Mouse (Mus musculus) kidney, adult 2 months (tissue): ENCODE measurements around the gene Zfp646. TPM values are rescaled to one million over a fixed set of nuclear protein-coding genes. Genes with fewer than 3 reads are reported as not detected.

Source experiments
- DNase-seq: peaks from one replicate; pipeline ENCODE4 v3.0.0; 2021
- H3K27ac ChIP-seq: fragments of 200-500 bp; 2 replicates; pipeline ENCODE4 v1.5.1; 2012; ENCODE audit warnings: low read depth, low read length, control low read depth, inconsistent platforms; ENCODE audit not compliant: insufficient read depth
- H3K27me3 ChIP-seq: fragments of 200-500 bp; replicated peaks from 2 replicates; pipeline ENCODE4 v1.6.1; 2012; ENCODE audit warnings: mild to moderate bottlenecking, moderate library complexity, low read length, inconsistent platforms; ENCODE audit not compliant: control insufficient read depth, insufficient read depth
- H3K36me3 ChIP-seq: fragments of 200-500 bp; 2 replicates; pipeline ENCODE4 v1.6.1; 2012; ENCODE audit warnings: mild to moderate bottlenecking, moderate library complexity, low read length, inconsistent platforms; ENCODE audit not compliant: control insufficient read depth, insufficient read depth
- H3K4me1 ChIP-seq: fragments of 200-500 bp; 2 replicates; pipeline ENCODE4 v1.6.1; 2011; ENCODE audit warnings: low read length; ENCODE audit not compliant: control insufficient read depth, insufficient read depth
- H3K4me3 ChIP-seq: fragments of 200-500 bp; 2 replicates; pipeline ENCODE4 v1.5.1; 2011; ENCODE audit warnings: mild to moderate bottlenecking, low read depth, low read length, control low read depth; ENCODE audit not compliant: insufficient read depth
- CTCF ChIP-seq: fragments of 200-500 bp; conservative IDR thresholded peaks from 2 replicates; pipeline ENCODE4 v1.5.1; 2011; ENCODE audit warnings: low read depth, mild to moderate bottlenecking, control low read depth, low read length, moderate library complexity, mixed read lengths; ENCODE audit not compliant: insufficient read depth, insufficient read length
- POLR2A ChIP-seq: fragments of 200-500 bp; IDR thresholded peaks from one replicate; pipeline ENCODE4 v1.6.1; 2011; ENCODE audit warnings: low read depth, low read length, control low read depth
- WGBS: fragments of 180-500 bp; shearing (Covaris S2); methylation state at CpG from one replicate; pipeline ENCODE4 v1.1.7; 2018; 5-methylcytosine and 5-hydroxymethylcytosine counted together
- polyA plus RNA-seq: library from polyadenylated mRNA; depleted of rRNA; stranded (reverse); fragments of >200 nt; gene quantifications from 2 replicates; pipeline ENCODE4 v1.2.3, GENCODE M21; 2012; rRNA removed

Gene Zfp646
- polyA plus RNA-seq, 1 experiment = 11.9 TPM

GRCm38 (mm10) chr7:127932273-127933031 is 56.4 kb downstream of the Zfp646 start:
- H3K4me1 ChIP-seq = peaks cover 43% of the 10 kb centered on the region
- H3K4me3 ChIP-seq = no peak overlapping the region
- no peak for TF ChIP-seq POLR2A
- no peak for TF ChIP-seq CTCF
- no peaks in the 10 kb centered on the region for H3K27me3 ChIP-seq
- H3K36me3 ChIP-seq = no peaks in the 10 kb centered on the region; the same call in 1 of the 2 replicates
- 24% methylated on average over 13 of the region's 13 CpGs for WGBS
- DNase-seq = peak; percentile 70
- H3K27ac ChIP-seq = peak overlapping the region; percentile 58

- no peaks in the 10 kb centered on the region for H3K27me3 ChIP-seq
- H3K4me1 ChIP-seq = peaks cover 42% of the 10 kb centered on the region
- H3K27ac ChIP-seq = no peak overlapping the region
- TF ChIP-seq CTCF = no peak
- TF ChIP-seq POLR2A = no peak
- no peak for DNase-seq
- H3K4me3 ChIP-seq = no peak overlapping the region
- no peaks in the 10 kb centered on the region for H3K36me3 ChIP-seq
- WGBS = 77% methylated on average over 5 of the region's 5 CpGs
Observed at GRCm38 (mm10) chr7:127934075-127934474, 58.1 kb downstream of the Zfp646 start.

- peak; percentile 20 for TF ChIP-seq POLR2A
- peak; percentile 89 for TF ChIP-seq CTCF
- no peaks in the 10 kb centered on the region for H3K27me3 ChIP-seq
- peak; percentile 98 for DNase-seq
- H3K4me1 ChIP-seq = peaks cover 41% of the 10 kb centered on the region
- no peaks in the 10 kb centered on the region for H3K36me3 ChIP-seq
- 0 out of 2 replicates have a peak overlapping the region, but pooled peaks have one; percentile 6 for H3K27ac ChIP-seq
- peak overlapping the region; percentile 75 for H3K4me3 ChIP-seq
- 6% methylated on average over 32 of the region's 32 CpGs for WGBS
Observed at GRCm38 (mm10) chr7:127935028-127935722, 59.2 kb downstream of the Zfp646 start.

Other genes with a start within 250 kb of the Zfp646 start
- gene Bcl7c, start 167.3 kb upstream of the Zfp646 start, polyA plus RNA-seq = 24.5 and 25.9 TPM in 2 replicates
- gene Ctf1, start 163.5 kb upstream of the Zfp646 start, polyA plus RNA-seq = 19.4 and 20.6 TPM in 2 replicates
- gene Ctf2, start 144.1 kb upstream of the Zfp646 start, polyA plus RNA-seq = not detected in 2 replicates
- gene Fbxl19, start 131.7 kb upstream of the Zfp646 start, polyA plus RNA-seq = 14.6 and 20.8 TPM in 2 replicates
- 28.2 and 34.6 TPM in 2 replicates for gene Orai3, start 106.4 kb upstream of the Zfp646 start, polyA plus RNA-seq
- gene Setd1a, start 99.6 kb upstream of the Zfp646 start, polyA plus RNA-seq = 8.8 and 10.9 TPM in 2 replicates
- not detected in 2 replicates for gene Gm49388, start 90.6 kb upstream of the Zfp646 start, polyA plus RNA-seq
- gene Hsd3b7, start 75.6 kb upstream of the Zfp646 start, polyA plus RNA-seq = 45.0 and 49.3 TPM in 2 replicates
- gene Stx4a, start 51.9 kb upstream of the Zfp646 start, polyA plus RNA-seq = 60.7 and 66.5 TPM in 2 replicates
- gene Stx1b, start 51.7 kb upstream of the Zfp646 start, polyA plus RNA-seq = 2.3 and 2.4 TPM in 2 replicates
- gene Zfp668, start 607 bp downstream of the Zfp646 start, polyA plus RNA-seq = 4.2 and 4.3 TPM in 2 replicates
- 5.1 and 7.5 TPM in 2 replicates for gene Prss53, start 14.7 kb downstream of the Zfp646 start, polyA plus RNA-seq
- gene Gm21974, start 19.2 kb downstream of the Zfp646 start, polyA plus RNA-seq = not detected in 2 replicates
- 289 and 293 TPM in 2 replicates for gene Vkorc1, start 19.4 kb downstream of the Zfp646 start, polyA plus RNA-seq
- 148 and 163 TPM in 2 replicates for gene Bckdk, start 27.9 kb downstream of the Zfp646 start, polyA plus RNA-seq
- gene Kat8, start 36.3 kb downstream of the Zfp646 start, polyA plus RNA-seq = 11.8 and 12.2 TPM in 2 replicates
- 745 and 858 TPM in 2 replicates for gene Prss8, start 53.9 kb downstream of the Zfp646 start, polyA plus RNA-seq
- 21.9 and 28.4 TPM in 2 replicates for gene Prss36, start 70.5 kb downstream of the Zfp646 start, polyA plus RNA-seq
- gene Fus, start 91.2 kb downstream of the Zfp646 start, polyA plus RNA-seq = 183 and 196 TPM in 2 replicates
- 52.8 and 60.0 TPM in 2 replicates for gene Pycard, start 117.6 kb downstream of the Zfp646 start, polyA plus RNA-seq
- 0.29 and 2.8 TPM in 2 replicates for gene Trim72, start 127.7 kb downstream of the Zfp646 start, polyA plus RNA-seq
- 2.4 and 7.0 TPM in 2 replicates for gene Itgam, start 186.4 kb downstream of the Zfp646 start, polyA plus RNA-seq
- gene Gm49368, start 186.5 kb downstream of the Zfp646 start, polyA plus RNA-seq = not detected in 2 replicates